Mouse (Mus musculus) midbrain, embryonic 15.5 days (tissue): Measurements from ENCODE around the gene Kcnh3. TPM values are rescaled to one million over a fixed set of nuclear protein-coding genes. Genes with fewer than 3 reads are reported as not detected.
"Not testable (repeated sequence)": the region's sequence is repeated elsewhere in the genome, so short reads cannot be mapped to it uniquely, and the experiment has no call there.

Source experiments
- ATAC-seq: fragments of 200-750 bp; cut with Nextera tagmentation; replicated peaks from 2 replicates; pipeline ENCODE4 v1.8.0; 2017; ENCODE audit warnings: moderate TSS enrichment
- H3K27ac ChIP-seq: fragments of 300-500 bp; sonication (generic); 2 replicates; pipeline ENCODE4 v1.5.1; 2015; ENCODE audit warnings: mild to moderate bottlenecking, inconsistent platforms
- H3K27me3 ChIP-seq: fragments of 300-500 bp; sonication (generic); replicated peaks from 2 replicates; pipeline ENCODE4 v1.6.1; 2015; ENCODE audit warnings: inconsistent platforms
- H3K36me3 ChIP-seq: fragments of 300-500 bp; sonication (generic); replicated peaks from 2 replicates; pipeline ENCODE4 v1.6.1; 2015; ENCODE audit warnings: inconsistent platforms
- H3K4me1 ChIP-seq: fragments of 300-500 bp; sonication (generic); 2 replicates; pipeline ENCODE4 v1.6.1; 2015; ENCODE audit warnings: inconsistent platforms
- H3K4me2 ChIP-seq: fragments of 300-500 bp; sonication (generic); 2 replicates; pipeline ENCODE4 v1.6.1; 2015; ENCODE audit warnings: inconsistent platforms, mild to moderate bottlenecking, moderate library complexity
- H3K4me3 ChIP-seq: fragments of 300-500 bp; sonication (generic); 2 replicates; pipeline ENCODE4 v1.5.1; 2015; ENCODE audit warnings: mild to moderate bottlenecking, inconsistent platforms
- H3K9ac ChIP-seq: fragments of 300-500 bp; sonication (generic); 2 replicates; pipeline ENCODE4 v1.6.1; 2015; ENCODE audit warnings: mild to moderate bottlenecking, inconsistent platforms
- H3K9me3 ChIP-seq: fragments of 300-500 bp; sonication (generic); 2 replicates; pipeline ENCODE4 v1.6.1; 2016; ENCODE audit warnings: inconsistent platforms
- WGBS: fragments of 180-500 bp; shearing (Covaris S2); methylation state at CpG from one replicate; pipeline ENCODE4 v1.1.7; 2015; ENCODE audit warnings: mixed read lengths; 5-methylcytosine and 5-hydroxymethylcytosine counted together
- polyA plus RNA-seq: library from polyadenylated mRNA; unstranded; fragments of >200 nt; fragmentation: Nextera tagmentation; extraction: Ambion mirVana; gene quantifications from 2 replicates; pipeline ENCODE4 v1.2.1, GENCODE M21; 2015

Kcnh3 gene
- polyA plus RNA-seq, 1 experiment from 2014 or later, result 0.25 TPM

DNA sequence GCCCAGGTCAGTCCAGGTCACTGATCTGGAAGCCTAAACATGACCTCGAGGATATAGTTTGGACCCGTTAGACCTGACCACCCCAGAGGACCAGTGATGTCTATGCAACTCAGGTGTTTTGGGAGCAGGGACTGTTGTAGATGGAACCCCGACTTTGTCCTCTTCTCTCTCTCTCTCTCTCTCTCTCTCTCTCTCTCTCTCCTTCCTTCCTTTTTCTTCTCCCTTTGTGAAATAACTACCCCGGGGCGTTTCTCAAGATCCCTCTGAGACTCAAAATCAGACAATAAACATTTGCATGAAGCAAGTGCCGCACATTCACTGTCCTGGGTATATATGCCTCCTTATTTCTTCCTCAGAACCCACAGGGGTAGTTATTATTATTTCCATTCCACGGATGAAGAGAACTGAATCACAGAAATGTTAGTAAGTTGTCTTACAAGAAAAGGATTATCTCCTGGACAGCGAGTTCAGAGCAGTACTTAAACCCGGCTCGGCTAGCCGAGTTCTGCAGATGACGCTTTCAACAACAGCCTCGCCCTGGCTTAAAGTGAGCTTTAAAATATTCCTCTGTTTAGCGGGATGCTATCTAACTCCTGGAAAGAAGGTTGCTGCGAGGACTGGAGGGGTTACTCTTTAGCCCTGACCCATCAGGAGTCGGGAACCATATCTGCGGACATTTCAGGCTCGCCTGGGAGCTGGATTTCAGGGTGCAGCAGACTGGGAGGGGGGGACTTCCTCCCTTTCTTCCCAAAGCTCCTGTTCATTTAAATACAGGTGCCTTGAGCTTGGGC, 1.7 kb upstream of the Kcnh3 start:
- 3% methylated on average over 18 of the region's 18 CpGs for WGBS
- no peaks in the 10 kb centered on the region for H3K9me3 ChIP-seq
- no peak overlapping the region for H3K9ac ChIP-seq
- peaks cover 78% of the 10 kb centered on the region for H3K27me3 ChIP-seq
- H3K4me3 ChIP-seq, result peak overlapping the region; percentile 36
- H3K4me1 ChIP-seq, result peaks cover 34% of the 10 kb centered on the region
- no peak for ATAC-seq
- no peak overlapping the region for H3K27ac ChIP-seq
- H3K4me2 ChIP-seq, result peak overlapping the region; percentile 52
- H3K36me3 ChIP-seq, result no peaks in the 10 kb centered on the region

DNA sequence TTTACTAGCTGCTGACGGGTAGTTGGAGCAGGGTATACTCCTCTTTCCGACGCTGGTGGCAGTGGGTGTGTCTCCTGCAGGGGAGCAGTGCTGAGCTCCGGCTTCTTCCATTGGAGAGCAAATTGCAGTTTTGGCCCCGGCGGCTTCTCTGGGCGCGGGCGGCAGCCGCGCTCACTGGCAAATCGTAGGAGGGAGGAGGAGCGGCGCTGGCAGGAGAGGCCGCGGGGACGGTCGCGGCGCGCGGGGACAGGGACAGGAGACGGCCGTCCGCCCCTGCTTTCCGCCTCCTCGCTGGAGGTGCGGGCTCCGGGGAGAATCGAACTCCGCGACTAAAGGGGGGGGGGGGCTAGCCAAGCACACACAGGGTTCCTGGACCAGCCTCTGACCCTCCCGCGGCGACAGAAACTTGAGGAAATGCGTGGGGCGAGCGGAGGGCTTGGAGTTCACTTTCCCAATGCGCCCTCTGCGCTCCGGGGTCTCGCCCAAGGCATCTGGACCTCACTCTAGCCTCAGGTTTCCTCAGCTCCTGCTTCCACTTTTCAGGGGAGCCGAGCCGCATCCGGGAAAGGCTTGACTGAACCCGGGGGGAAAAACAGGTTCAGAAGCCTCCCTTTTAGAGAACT, 965 bp upstream of the Kcnh3 start:
- no peaks in the 10 kb centered on the region for H3K36me3 ChIP-seq
- no peak overlapping the region for H3K27ac ChIP-seq
- peak overlapping the region; percentile 36 for H3K4me3 ChIP-seq
- H3K27me3 ChIP-seq, result peaks cover 85% of the 10 kb centered on the region
- ATAC-seq, result no peak
- under 1% methylated on average over 43 of the region's 46 CpGs for WGBS
- H3K9ac ChIP-seq, result no peak overlapping the region
- peak overlapping the region; percentile 52 for H3K4me2 ChIP-seq
- H3K9me3 ChIP-seq, result no peaks in the 10 kb centered on the region
- peaks cover 34% of the 10 kb centered on the region for H3K4me1 ChIP-seq

DNA sequence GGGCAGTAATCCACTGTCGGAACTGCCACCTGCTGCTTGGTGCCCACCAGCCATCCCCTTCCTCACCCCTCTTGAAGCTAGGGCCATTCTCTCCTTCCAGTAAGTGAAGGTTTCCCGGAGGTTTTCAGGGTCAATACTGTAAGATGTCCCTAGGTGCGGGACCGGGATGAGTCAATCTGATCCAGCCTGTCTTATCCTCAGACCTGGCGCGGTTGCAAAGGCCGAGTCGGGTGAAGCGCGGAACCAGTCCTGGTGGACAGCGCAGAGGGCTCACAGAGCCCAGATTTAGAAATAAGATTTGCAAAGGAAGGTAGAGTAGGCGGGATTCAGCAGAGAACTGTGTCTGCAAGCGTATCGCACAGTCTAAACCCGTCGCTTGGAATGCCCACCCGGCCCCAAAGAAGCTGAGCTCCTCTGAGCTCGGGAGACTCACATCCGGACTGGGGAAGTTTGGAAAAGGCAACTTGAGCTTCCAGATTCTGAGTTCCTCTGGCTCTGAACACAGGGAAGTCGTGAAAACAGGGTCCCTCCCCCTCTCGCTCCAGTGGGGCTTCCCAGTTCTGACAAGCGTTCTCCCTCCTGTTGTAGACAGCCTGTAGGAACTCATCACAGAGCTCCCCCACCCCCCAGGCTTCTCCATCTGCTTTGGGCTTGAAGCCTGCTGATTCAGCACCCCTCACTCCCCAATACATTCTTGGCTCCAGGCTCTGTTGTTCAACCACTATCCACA, 585 bp downstream of the Kcnh3 start:
- no peak overlapping the region for H3K27ac ChIP-seq
- peak overlapping the region; percentile 36 for H3K4me3 ChIP-seq
- peaks cover 34% of the 10 kb centered on the region for H3K4me1 ChIP-seq
- no peaks in the 10 kb centered on the region for H3K36me3 ChIP-seq
- ATAC-seq, result no peak
- H3K9me3 ChIP-seq, result no peaks in the 10 kb centered on the region
- peaks cover 89% of the 10 kb centered on the region for H3K27me3 ChIP-seq
- H3K4me2 ChIP-seq, result peak overlapping the region; percentile 52; the same call in 1 of the 2 replicates
- under 1% methylated on average over 22 of the region's 22 CpGs for WGBS
- H3K9ac ChIP-seq, result no peak overlapping the region

DNA sequence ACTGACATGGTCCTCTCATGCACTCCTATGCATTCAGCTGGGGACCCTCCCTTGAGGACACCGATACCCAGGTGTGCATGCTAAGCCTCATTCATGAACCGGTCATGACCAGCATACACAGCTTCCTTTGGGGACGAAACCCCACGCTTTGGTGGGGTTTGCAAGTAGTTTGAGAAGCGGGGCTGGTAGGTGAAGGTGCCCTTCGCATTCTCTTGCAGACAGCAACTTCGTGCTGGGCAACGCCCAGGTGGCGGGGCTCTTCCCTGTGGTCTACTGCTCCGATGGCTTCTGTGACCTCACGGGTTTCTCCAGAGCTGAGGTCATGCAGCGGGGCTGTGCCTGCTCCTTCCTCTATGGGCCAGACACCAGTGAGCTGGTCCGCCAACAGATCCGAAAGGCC, 1.4 kb downstream of the Kcnh3 start:
- Histone ChIP-seq H3K9me3 (no peaks in the 10 kb centered on the region), H3K4me3 (no peak overlapping the region), H3K27ac (no peak overlapping the region), H3K36me3 (no peaks in the 10 kb centered on the region), H3K4me2 (no peak overlapping the region), H3K9ac (no peak overlapping the region), H3K4me1 (peaks cover 34% of the 10 kb centered on the region), H3K27me3 (peaks cover 84% of the 10 kb centered on the region)
- no peak for ATAC-seq
- WGBS, result 13% methylated on average over 14 of the region's 14 CpGs

DNA sequence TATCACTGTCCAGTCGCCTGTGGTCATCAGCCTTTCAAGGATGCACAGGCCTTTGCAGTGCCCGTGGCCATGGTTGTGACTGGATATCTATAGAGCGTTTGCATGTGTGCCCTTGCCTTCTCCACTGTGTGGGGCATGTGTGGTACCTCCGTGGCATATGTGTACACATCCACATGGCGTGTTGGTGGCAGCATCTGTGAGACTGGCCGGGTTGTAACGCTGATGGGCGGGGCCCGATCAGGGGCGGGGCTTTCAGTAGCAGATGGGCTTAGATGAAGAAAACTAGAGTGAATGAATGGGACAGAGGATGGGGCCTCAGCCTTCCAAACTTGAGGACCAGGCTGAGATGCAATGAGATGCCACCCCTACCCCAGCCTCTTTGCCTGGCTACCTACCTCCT, 7.3 kb downstream of the Kcnh3 start:
- Histone ChIP-seq H3K36me3 (no peaks in the 10 kb centered on the region), H3K27me3 (peaks cover 44% of the 10 kb centered on the region), H3K9me3 (no peaks in the 10 kb centered on the region), H3K4me1 (no peaks in the 10 kb centered on the region), H3K9ac (no peak overlapping the region), H3K27ac (no peak overlapping the region), H3K4me3 (no peak overlapping the region), H3K4me2 (no peak overlapping the region)
- ATAC-seq, result no peak
- 80% methylated on average over 10 of the region's 10 CpGs for WGBS

DNA sequence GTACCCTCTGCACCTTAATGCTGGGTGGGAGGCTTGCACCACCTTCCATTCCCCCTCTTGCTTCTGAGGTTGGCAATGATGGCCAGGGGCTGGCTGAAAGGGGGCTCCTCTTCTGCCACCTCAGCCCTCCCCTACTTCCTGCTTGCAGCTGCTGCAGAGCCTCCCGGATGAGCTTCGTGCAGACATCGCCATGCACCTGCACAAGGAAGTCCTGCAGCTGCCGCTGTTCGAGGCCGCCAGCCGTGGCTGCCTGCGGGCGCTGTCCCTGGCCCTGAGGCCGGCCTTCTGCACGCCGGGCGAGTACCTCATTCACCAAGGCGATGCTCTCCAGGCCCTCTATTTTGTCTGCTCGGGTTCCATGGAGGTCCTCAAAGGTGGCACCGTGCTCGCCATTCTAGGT, 9.1 kb downstream of the Kcnh3 start:
- Histone ChIP-seq H3K9me3 (no peaks in the 10 kb centered on the region), H3K4me2 (no peak overlapping the region), H3K27ac (no peak overlapping the region), H3K27me3 (peaks cover 27% of the 10 kb centered on the region), H3K9ac (no peak overlapping the region), H3K4me1 (no peaks in the 10 kb centered on the region), H3K36me3 (no peaks in the 10 kb centered on the region), H3K4me3 (no peak overlapping the region)
- ATAC-seq, result no peak
- WGBS, result 64% methylated on average over 17 of the region's 17 CpGs

DNA sequence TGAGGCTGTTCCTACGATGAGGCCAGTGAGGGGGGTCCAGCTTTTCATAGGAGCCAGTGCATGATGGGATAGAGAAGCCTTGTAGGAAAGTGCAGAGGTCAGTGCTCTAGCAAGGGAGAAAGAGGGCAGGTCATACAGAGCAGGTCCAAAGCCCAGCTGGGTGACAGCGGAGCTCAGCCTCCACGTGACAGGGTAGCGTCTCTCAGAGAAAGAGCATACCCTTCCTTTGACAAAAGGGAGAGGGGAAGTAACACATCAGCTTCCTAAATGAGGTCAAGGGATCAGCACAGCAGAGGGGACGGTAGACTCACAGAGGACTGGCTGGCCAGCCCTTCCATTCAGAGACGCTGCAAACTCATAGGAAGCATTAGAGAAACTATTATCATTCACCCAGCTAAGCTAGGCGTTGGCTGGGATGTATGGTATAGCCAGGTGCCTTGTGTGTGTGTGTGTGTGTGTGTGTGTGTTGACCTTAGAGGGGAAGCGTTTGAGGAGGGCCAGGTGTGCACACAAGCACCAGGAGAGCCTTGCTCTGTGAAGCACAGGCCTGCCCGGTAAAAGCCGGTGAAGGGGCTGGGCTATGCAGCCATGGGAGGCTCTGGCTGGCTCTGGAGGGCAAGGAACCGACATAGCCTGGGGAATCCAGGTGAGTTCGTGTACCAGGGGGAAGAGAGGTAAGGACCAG, 9.8 kb downstream of the Kcnh3 start:
- Histone ChIP-seq H3K4me2 (no peak overlapping the region), H3K4me1 (no peaks in the 10 kb centered on the region), H3K9me3 (no peaks in the 10 kb centered on the region), H3K27me3 (peaks cover 21% of the 10 kb centered on the region), H3K36me3 (no peaks in the 10 kb centered on the region), H3K27ac (no peak overlapping the region), H3K4me3 (no peak overlapping the region), H3K9ac (no peak overlapping the region)
- WGBS, result 57% methylated on average over 12 of the region's 12 CpGs
- no peak for ATAC-seq

DNA sequence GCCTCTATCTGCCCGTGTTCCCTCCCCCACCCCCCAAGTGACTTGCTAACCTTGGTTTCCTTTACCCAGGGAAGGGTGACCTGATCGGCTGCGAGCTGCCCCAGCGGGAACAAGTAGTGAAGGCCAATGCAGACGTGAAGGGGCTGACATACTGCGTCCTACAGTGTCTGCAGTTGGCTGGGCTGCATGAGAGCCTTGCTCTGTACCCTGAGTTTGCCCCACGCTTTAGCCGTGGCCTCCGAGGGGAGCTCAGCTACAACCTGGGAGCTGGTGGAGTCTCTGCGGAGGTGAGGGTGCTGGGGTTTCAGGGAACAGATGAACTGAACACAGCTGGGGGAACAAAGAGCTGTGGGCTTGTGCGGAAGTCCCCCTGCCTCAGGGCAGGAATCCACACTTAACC, 13.3 kb downstream of the Kcnh3 start:
- H3K9me3 ChIP-seq, result no peaks in the 10 kb centered on the region
- H3K27me3 ChIP-seq, result peaks cover 8% of the 10 kb centered on the region; the same call in 1 of the 2 replicates
- 65% methylated on average over 11 of the region's 11 CpGs for WGBS
- H3K4me1 ChIP-seq, result no peaks in the 10 kb centered on the region
- no peak overlapping the region for H3K4me3 ChIP-seq
- H3K27ac ChIP-seq, result no peak overlapping the region
- H3K9ac ChIP-seq, result no peak overlapping the region
- no peak for ATAC-seq
- no peak overlapping the region for H3K4me2 ChIP-seq
- H3K36me3 ChIP-seq, result 0 out of 2 replicates have a peak, but pooled peaks cover 8% of the 10 kb centered on the region

DNA sequence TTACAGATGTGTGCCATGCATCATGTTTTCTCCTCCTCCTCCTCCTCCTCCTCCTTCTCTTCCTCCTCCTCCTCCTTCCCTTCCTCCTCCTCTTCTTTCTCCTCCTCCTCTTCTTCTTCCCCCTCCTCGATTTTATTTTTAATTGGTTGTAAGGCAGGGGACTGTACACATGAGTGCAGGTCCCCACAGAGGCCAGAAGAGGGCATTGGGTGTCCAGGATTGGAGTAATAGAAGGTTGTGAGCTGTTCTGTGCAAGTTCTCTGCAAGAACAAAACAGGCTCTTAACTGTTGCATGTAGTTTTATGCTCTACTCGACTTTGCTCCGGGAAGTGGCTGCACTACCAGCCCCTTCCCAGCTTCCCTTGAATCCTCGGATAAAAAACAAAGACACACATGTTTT, 15.5 kb downstream of the Kcnh3 start:
- no peaks in the 10 kb centered on the region for H3K27me3 ChIP-seq
- H3K4me2 ChIP-seq, result no peak overlapping the region
- WGBS, result 82% methylated on average over 4 of the region's 4 CpGs
- no peak overlapping the region for H3K9ac ChIP-seq
- H3K9me3 ChIP-seq, result no peaks in the 10 kb centered on the region
- ATAC-seq, result no peak
- no peak overlapping the region for H3K27ac ChIP-seq
- H3K36me3 ChIP-seq, result peaks cover 20% of the 10 kb centered on the region
- no peak overlapping the region for H3K4me3 ChIP-seq
- no peaks in the 10 kb centered on the region for H3K4me1 ChIP-seq

DNA sequence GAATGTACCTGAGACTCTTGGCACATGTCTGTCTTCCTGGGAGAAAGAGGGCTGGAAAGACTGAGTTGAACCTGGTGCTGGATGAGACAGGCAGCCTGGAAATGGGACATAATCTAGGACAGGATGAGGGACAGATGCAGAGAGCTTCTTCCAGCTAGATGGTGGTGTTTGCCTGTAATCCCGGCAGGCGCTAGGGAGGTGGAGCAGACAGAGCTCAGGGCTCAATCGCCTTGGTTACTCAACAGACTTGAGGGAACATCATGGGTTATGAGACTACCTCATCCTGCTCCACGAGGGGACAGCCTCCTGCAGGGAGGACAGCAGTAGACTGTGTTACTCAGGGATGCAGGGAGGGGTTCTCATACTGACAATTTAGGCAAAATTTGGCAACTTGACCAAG, 16.6 kb downstream of the Kcnh3 start:
- ATAC-seq, result no peak
- no peaks in the 10 kb centered on the region for H3K4me1 ChIP-seq
- WGBS, result 73% methylated on average over 4 of the region's 4 CpGs
- peaks cover 27% of the 10 kb centered on the region for H3K36me3 ChIP-seq
- H3K9ac ChIP-seq, result no peak overlapping the region
- no peak overlapping the region for H3K4me3 ChIP-seq
- no peak overlapping the region for H3K4me2 ChIP-seq
- H3K27me3 ChIP-seq, result no peaks in the 10 kb centered on the region
- no peak overlapping the region for H3K27ac ChIP-seq
- H3K9me3 ChIP-seq, result no peaks in the 10 kb centered on the region

DNA sequence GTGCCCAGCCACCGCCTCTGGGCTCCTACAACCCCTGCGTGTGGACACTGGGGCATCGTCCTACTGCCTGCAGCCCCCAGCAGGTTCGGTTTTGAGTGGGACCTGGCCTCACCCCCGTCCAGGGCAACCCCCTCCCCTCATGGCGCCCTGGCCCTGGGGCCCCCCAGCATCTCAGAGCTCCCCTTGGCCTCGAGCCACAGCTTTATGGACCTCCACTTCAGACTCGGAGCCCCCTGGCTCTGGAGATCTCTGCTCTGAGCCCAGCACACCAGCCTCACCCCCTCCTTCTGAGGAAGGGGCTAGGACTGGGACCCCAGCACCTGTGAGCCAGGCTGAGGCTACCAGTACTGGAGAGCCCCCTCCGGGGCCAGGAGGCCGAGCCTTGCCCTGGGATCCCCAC, 17.4 kb downstream of the Kcnh3 start:
- no peaks in the 10 kb centered on the region for H3K4me1 ChIP-seq
- ATAC-seq, result no peak
- H3K27me3 ChIP-seq, result no peaks in the 10 kb centered on the region
- no peak overlapping the region for H3K27ac ChIP-seq
- H3K36me3 ChIP-seq, result peaks cover 35% of the 10 kb centered on the region
- no peak overlapping the region for H3K4me3 ChIP-seq
- no peaks in the 10 kb centered on the region for H3K9me3 ChIP-seq
- no peak overlapping the region for H3K9ac ChIP-seq
- no peak overlapping the region for H3K4me2 ChIP-seq
- WGBS, result 93% methylated on average over 10 of the region's 10 CpGs

DNA sequence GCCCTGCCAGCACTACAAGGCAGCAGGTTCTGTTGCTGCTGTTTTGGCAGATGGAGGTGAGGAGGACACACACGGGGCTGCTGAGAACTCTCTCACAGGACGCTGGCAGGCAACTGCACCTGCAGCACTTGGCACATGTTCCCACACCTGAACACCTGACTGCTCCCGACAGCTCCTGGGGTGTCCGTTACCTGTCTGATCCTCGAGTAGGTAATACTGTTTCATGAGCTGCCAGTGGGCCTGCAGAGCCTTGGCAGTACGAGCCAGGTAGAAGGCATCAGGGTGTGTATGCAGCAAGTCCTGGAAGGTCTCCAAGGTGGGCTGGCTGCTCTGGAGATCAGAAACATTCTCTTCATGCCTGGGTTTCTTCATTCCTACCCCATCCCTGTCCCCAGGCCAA, 22.1 kb downstream of the Kcnh3 start:
- ATAC-seq, result not testable (repeated sequence)
- 91% methylated on average over 6 of the region's 6 CpGs for WGBS
- peaks cover 43% of the 10 kb centered on the region for H3K36me3 ChIP-seq

More for the DNA sequence above, 22.1 kb downstream of the Kcnh3 start:
- not testable (repeated sequence) for H3K27ac ChIP-seq, H3K27me3 ChIP-seq, H3K4me3 ChIP-seq, H3K9ac ChIP-seq, H3K4me2 ChIP-seq, H3K9me3 ChIP-seq
- H3K4me1 ChIP-seq, result peaks cover 12% of the 10 kb centered on the region
